Mouse (Mus musculus): Measurements from ENCODE around the gene Vipr2. TPM values are rescaled to one million over a fixed set of nuclear protein-coding genes. Genes with fewer than 3 reads are reported as not detected.
A peak's percentile ranks its signal among the peaks of the same experiment; 100 is the strongest.

Vipr2 gene
- total and polyA plus RNA-seq, 3 experiments, result 0.99 to 2.7 (median 1.2) TPM

- intact Hi-C loops (cut with DNase I), result no loop called here
- H3K27me3 ChIP-seq (ENCODE audit: control insufficient read depth, insufficient read depth, low read length), result no peaks in the 10 kb centered on the region
- H3K36me3 ChIP-seq (ENCODE audit: control insufficient read depth, insufficient read depth, low read length), result no peaks in the 10 kb centered on the region
- 76% methylated on average over 2 of the region's 2 CpGs for WGBS
- TF ChIP-seq EP300 (IDR thresholded peaks at IDR 0.05; ENCODE audit: insufficient read depth, low read depth, low read length) (no peak), CTCF (IDR thresholded peaks at IDR 0.05) (no peak), POLR2A (IDR thresholded peaks at IDR 0.05; ENCODE audit: insufficient read depth, low read depth, low read length) (no peak)
- no peak overlapping the region for H3K27ac ChIP-seq
- DNase-seq, result peak in 1 of 2 experiments; percentile 4
- H3K4me1 ChIP-seq (ENCODE audit: control insufficient read depth, insufficient read depth, low read length), result no peaks in the 10 kb centered on the region; the same call in 1 of the 2 replicates
- no peak overlapping the region for H3K4me3 ChIP-seq
- no peaks in the 10 kb centered on the region for H3K79me2 ChIP-seq (replicated peaks; ENCODE audit: control insufficient read depth, insufficient read depth, low read length)
- no peak overlapping the region for H3K9ac ChIP-seq (ENCODE audit: low read depth, low read length)
Observed at GRCm38 (mm10) chr12:116140605-116141004, 63.1 kb downstream of the Vipr2 start.

- Histone ChIP-seq H3K4me3 (no peak overlapping the region), H3K27ac (no peak overlapping the region), H3K4me1 (ENCODE audit: control insufficient read depth, insufficient read depth, low read length) (no peaks in the 10 kb centered on the region; the same call in 1 of the 2 replicates), H3K27me3 (ENCODE audit: control insufficient read depth, insufficient read depth, low read length) (no peaks in the 10 kb centered on the region), H3K9ac (ENCODE audit: low read depth, low read length) (no peak overlapping the region), H3K79me2 (replicated peaks; ENCODE audit: control insufficient read depth, insufficient read depth, low read length) (no peaks in the 10 kb centered on the region), H3K36me3 (ENCODE audit: control insufficient read depth, insufficient read depth, low read length) (no peaks in the 10 kb centered on the region)
- intact Hi-C loops (cut with DNase I), result no loop called here
- no peak for DNase-seq
- no peak for TF ChIP-seq POLR2A (IDR thresholded peaks at IDR 0.05; ENCODE audit: insufficient read depth, low read depth, low read length)
- TF ChIP-seq CTCF (IDR thresholded peaks at IDR 0.05), result no peak
- TF ChIP-seq EP300 (IDR thresholded peaks at IDR 0.05; ENCODE audit: insufficient read depth, low read depth, low read length), result no peak
- WGBS, result 86% methylated on average over 2 of the region's 2 CpGs
Observed at GRCm38 (mm10) chr12:116141816-116142215, 64.3 kb downstream of the Vipr2 start.

GRCm38 (mm10) chr12:116142464-116142863 lies 64.9 kb downstream of the Vipr2 start:
- intact Hi-C loops (cut with DNase I), result no loop called here
- Histone ChIP-seq H3K27ac (no peak overlapping the region), H3K4me3 (no peak overlapping the region), H3K4me1 (ENCODE audit: control insufficient read depth, insufficient read depth, low read length) (no peaks in the 10 kb centered on the region; the same call in 1 of the 2 replicates), H3K27me3 (ENCODE audit: control insufficient read depth, insufficient read depth, low read length) (no peaks in the 10 kb centered on the region), H3K36me3 (ENCODE audit: control insufficient read depth, insufficient read depth, low read length) (no peaks in the 10 kb centered on the region), H3K79me2 (replicated peaks; ENCODE audit: control insufficient read depth, insufficient read depth, low read length) (no peaks in the 10 kb centered on the region), H3K9ac (ENCODE audit: low read depth, low read length) (no peak overlapping the region)
- no peak for DNase-seq
- 87% methylated on average over 3 of the region's 3 CpGs for WGBS
- TF ChIP-seq POLR2A (IDR thresholded peaks at IDR 0.05; ENCODE audit: insufficient read depth, low read depth, low read length) (no peak), EP300 (IDR thresholded peaks at IDR 0.05; ENCODE audit: insufficient read depth, low read depth, low read length) (no peak), CTCF (IDR thresholded peaks at IDR 0.05) (no peak)

GRCm38 (mm10) chr12:116145246-116145645 lies 67.7 kb downstream of the Vipr2 start:
- no peak overlapping the region for H3K27ac ChIP-seq
- DNase-seq, result peak; percentile 34 to 42
- no peak overlapping the region for H3K9ac ChIP-seq (ENCODE audit: low read depth, low read length)
- H3K4me3 ChIP-seq, result no peak overlapping the region
- intact Hi-C loops (cut with DNase I), result no loop called here
- no peaks in the 10 kb centered on the region for H3K36me3 ChIP-seq (ENCODE audit: control insufficient read depth, insufficient read depth, low read length)
- H3K79me2 ChIP-seq (replicated peaks; ENCODE audit: control insufficient read depth, insufficient read depth, low read length), result no peaks in the 10 kb centered on the region
- H3K27me3 ChIP-seq (ENCODE audit: control insufficient read depth, insufficient read depth, low read length), result no peaks in the 10 kb centered on the region
- TF ChIP-seq EP300 (IDR thresholded peaks at IDR 0.05; ENCODE audit: insufficient read depth, low read depth, low read length) (no peak), CTCF (IDR thresholded peaks at IDR 0.05) (no peak), POLR2A (IDR thresholded peaks at IDR 0.05; ENCODE audit: insufficient read depth, low read depth, low read length) (no peak)
- WGBS, result 27% methylated on average over 5 of the region's 5 CpGs
- no peaks in the 10 kb centered on the region; the same call in 1 of the 2 replicates for H3K4me1 ChIP-seq (ENCODE audit: control insufficient read depth, insufficient read depth, low read length)

GRCm38 (mm10) chr12:116145686-116146085 lies 68.2 kb downstream of the Vipr2 start:
- WGBS, result 91% methylated on average over 1 of the region's 1 CpGs
- Histone ChIP-seq H3K9ac (ENCODE audit: low read depth, low read length) (no peak overlapping the region), H3K4me1 (ENCODE audit: control insufficient read depth, insufficient read depth, low read length) (no peaks in the 10 kb centered on the region; the same call in 1 of the 2 replicates), H3K79me2 (replicated peaks; ENCODE audit: control insufficient read depth, insufficient read depth, low read length) (no peaks in the 10 kb centered on the region), H3K27me3 (ENCODE audit: control insufficient read depth, insufficient read depth, low read length) (no peaks in the 10 kb centered on the region), H3K27ac (no peak overlapping the region), H3K36me3 (ENCODE audit: control insufficient read depth, insufficient read depth, low read length) (no peaks in the 10 kb centered on the region), H3K4me3 (no peak overlapping the region)
- TF ChIP-seq CTCF (IDR thresholded peaks at IDR 0.05), result no peak
- no peak for TF ChIP-seq EP300 (IDR thresholded peaks at IDR 0.05; ENCODE audit: insufficient read depth, low read depth, low read length)
- no peak for TF ChIP-seq POLR2A (IDR thresholded peaks at IDR 0.05; ENCODE audit: insufficient read depth, low read depth, low read length)
- intact Hi-C loops (cut with DNase I), result no loop called here
- no peak for DNase-seq

GRCm38 (mm10) chr12:116146996-116147634 lies 69.6 kb downstream of the Vipr2 start:
- TF ChIP-seq POLR2A (IDR thresholded peaks at IDR 0.05; ENCODE audit: insufficient read depth, low read depth, low read length) (no peak), CTCF (IDR thresholded peaks at IDR 0.05) (peak; percentile 40)
- peak in 1 of 2 experiments; percentile 11 for DNase-seq
- intact Hi-C loops (cut with DNase I), result no loop called here
- H3K9ac ChIP-seq (ENCODE audit: low read depth, low read length), result no peak overlapping the region
- no peaks in the 10 kb centered on the region for H3K36me3 ChIP-seq (ENCODE audit: control insufficient read depth, insufficient read depth, low read length)
- H3K27ac ChIP-seq, result no peak overlapping the region
- H3K27me3 ChIP-seq (ENCODE audit: control insufficient read depth, insufficient read depth, low read length), result no peaks in the 10 kb centered on the region
- 59% methylated on average over 8 of the region's 8 CpGs for WGBS
- no peak overlapping the region for H3K4me3 ChIP-seq
- H3K79me2 ChIP-seq (replicated peaks; ENCODE audit: control insufficient read depth, insufficient read depth, low read length), result no peaks in the 10 kb centered on the region
- no peaks in the 10 kb centered on the region; the same call in 1 of the 2 replicates for H3K4me1 ChIP-seq (ENCODE audit: control insufficient read depth, insufficient read depth, low read length)

All from heart, adult 2 months (tissue).